ENCODE assay signal across 8 mouse cellular contexts in genomic region chr11:96823880-96824782, GRCm38 (mm10). TPM values are rescaled to one million over a fixed set of nuclear protein-coding genes. Genes with fewer than 3 reads are reported as not detected.
DNase-seq lines count a peak whose midpoint lies in the region; ATAC-seq and TF ChIP-seq lines count a peak whose summit lies in the region.

No protein-coding gene starts in this region.

- peak overlapping the region; percentile 90 for H3K4me2 ChIP-seq in hindbrain, embryonic 11.5 days (replicated peaks; ENCODE audit: low read depth, low read length)
- H3K4me2 ChIP-seq in lung, embryonic 16.5 days (ENCODE audit: low read depth, low read length): peak overlapping the region; percentile 95

- DNase-seq in Muller cell, postnatal 12 days (ENCODE audit: inconsistent ontology term): peak; percentile 90
- DNase-seq in cerebellum, adult 9-10 months: peak; percentile 91
- peak; percentile 95 for DNase-seq in hindbrain, embryonic 11.5 days (ENCODE audit: low spot score)
- DNase-seq in layer of hippocampus, adult 9-11 months: peak; percentile 91
- peak; percentile 89 for DNase-seq in ovary, adult 18-20 months (ENCODE audit: low spot score)
- DNase-seq in thymus, adult 2 months: peak; percentile 89

- no peaks in the 10 kb centered on the region for H3K27me3 ChIP-seq in hindbrain, embryonic 11.5 days (ENCODE audit: control insufficient read depth, insufficient read depth, low read length)
- no peaks in the 10 kb centered on the region for H3K27me3 ChIP-seq in lung, embryonic 16.5 days (ENCODE audit: control insufficient read depth, insufficient read depth, low read depth, low read length)
- H3K27me3 ChIP-seq in thymus, adult 2 months (ENCODE audit: control insufficient read depth, insufficient read depth, low read length): no peaks in the 10 kb centered on the region

- peak; percentile 85 for ATAC-seq in frontal cortex, adult (ENCODE audit: low TSS enrichment)
- ATAC-seq in hindbrain, embryonic 11.5 days (ENCODE audit: low FRiP score): peak; percentile 94
- ATAC-seq in lung, embryonic 16.5 days (ENCODE audit: low read depth): peak; percentile 90

- TF ChIP-seq POLR2A in thymus, adult 2 months (IDR thresholded peaks at IDR 0.05; ENCODE audit: control insufficient read depth, extremely low read depth, insufficient read depth, low read length, poor library complexity): peak; percentile 45; the same call in 1 of the 2 replicates

- H3K4me1 ChIP-seq in hindbrain, embryonic 11.5 days (replicated peaks; ENCODE audit: control insufficient read depth, insufficient read depth, low read length): peaks cover 12% of the 10 kb centered on the region
- H3K4me1 ChIP-seq in lung, embryonic 16.5 days (replicated peaks; ENCODE audit: control insufficient read depth, insufficient read depth, low read length): peaks cover 59% of the 10 kb centered on the region
- H3K4me1 ChIP-seq in thymus, adult 2 months (replicated peaks; ENCODE audit: control insufficient read depth, insufficient read depth, low read length): peaks cover 20% of the 10 kb centered on the region

- H3K4me3 ChIP-seq in hindbrain, embryonic 11.5 days (ENCODE audit: low read depth, low read length): peak overlapping the region; percentile 46
- peak overlapping the region; percentile 51 for H3K4me3 ChIP-seq in lung, embryonic 16.5 days (ENCODE audit: low read length)
- H3K4me3 ChIP-seq in thymus, adult 2 months (ENCODE audit: control insufficient read depth, insufficient read depth, low read length): peak overlapping the region; percentile 43

- no peaks in the 10 kb centered on the region for H3K9me3 ChIP-seq in hindbrain, embryonic 11.5 days (ENCODE audit: control insufficient read depth, low read length)
- no peaks in the 10 kb centered on the region for H3K9me3 ChIP-seq in lung, embryonic 16.5 days (ENCODE audit: control insufficient read depth, low read length)

- peak overlapping the region; percentile 59 for H3K9ac ChIP-seq in hindbrain, embryonic 11.5 days (ENCODE audit: low read depth, low read length)
- H3K9ac ChIP-seq in lung, embryonic 16.5 days (ENCODE audit: low read length): peak overlapping the region; percentile 56

- H3K36me3 ChIP-seq in hindbrain, embryonic 11.5 days (ENCODE audit: control insufficient read depth, insufficient read depth, low read length): 0 out of 2 replicates have a peak, but pooled peaks cover 16% of the 10 kb centered on the region
- peaks cover 35% of the 10 kb centered on the region for H3K36me3 ChIP-seq in lung, embryonic 16.5 days (ENCODE audit: control insufficient read depth, insufficient read depth, low read length)
- peaks cover 29% of the 10 kb centered on the region for H3K36me3 ChIP-seq in thymus, adult 2 months (ENCODE audit: control insufficient read depth, insufficient read depth, low read length)

- H3K27ac ChIP-seq in hindbrain, embryonic 11.5 days (ENCODE audit: low read depth, low read length): peak overlapping the region; percentile 90
- peak overlapping the region; percentile 66 for H3K27ac ChIP-seq in lung, embryonic 16.5 days (ENCODE audit: low read length)
- H3K27ac ChIP-seq in thymus, adult 2 months (ENCODE audit: control insufficient read depth, insufficient read depth, low read length): peak overlapping the region; percentile 26

- peak; percentile 67; the same call in 1 of the 2 replicates for TF ChIP-seq CTCF in thymus, adult 2 months (IDR thresholded peaks at IDR 0.05; ENCODE audit: borderline replicate concordance, control insufficient read depth, extremely low read depth, insufficient read depth, low read length, poor library complexity)

- 3% methylated on average over 23 of the region's 26 CpGs for WGBS in hindbrain, embryonic 11.5 days
- under 1% methylated on average over 26 of the region's 26 CpGs for WGBS in lung, embryonic 16.5 days
- WGBS in thymus, adult 2 months: 3% methylated on average over 25 of the region's 26 CpGs

RNA-seq across cellular contexts. Expression of gene Nfe2l1, which starts 5.6 kb away (rescaled TPM):
- polyA plus RNA-seq in hindbrain, embryonic 11.5 days (2014; fragmentation: Nextera tagmentation; extraction: Ambion mirVana): 27.9 and 35.2 TPM in 2 replicates
- polyA plus RNA-seq in lung, embryonic 16.5 days (2015; fragmentation: Nextera tagmentation; extraction: Ambion mirVana): 68.2 and 68.8 TPM in 2 replicates
- polyA plus RNA-seq in thymus, adult 2 months (2012; rRNA removed): 136 and 170 TPM in 2 replicates

RNA-seq across cellular contexts. Expression of gene Copz2, which starts 25.5 kb away (rescaled TPM):
- 49.6 and 62.8 TPM in 2 replicates for polyA plus RNA-seq in hindbrain, embryonic 11.5 days (2014; fragmentation: Nextera tagmentation; extraction: Ambion mirVana)
- polyA plus RNA-seq in lung, embryonic 16.5 days (2015; fragmentation: Nextera tagmentation; extraction: Ambion mirVana): 131 and 135 TPM in 2 replicates
- polyA plus RNA-seq in thymus, adult 2 months (2012; rRNA removed): 24.5 and 25.3 TPM in 2 replicates

RNA-seq across cellular contexts. Expression of gene Cbx1, which starts 35.2 kb away (rescaled TPM):
- polyA plus RNA-seq in hindbrain, embryonic 11.5 days (2014; fragmentation: Nextera tagmentation; extraction: Ambion mirVana): 147 and 158 TPM in 2 replicates
- polyA plus RNA-seq in lung, embryonic 16.5 days (2015; fragmentation: Nextera tagmentation; extraction: Ambion mirVana): 100 and 102 TPM in 2 replicates
- 52.3 and 61.2 TPM in 2 replicates for polyA plus RNA-seq in thymus, adult 2 months (2012; rRNA removed)

RNA-seq across cellular contexts. Expression of gene Snx11, which starts 46.8 kb away (rescaled TPM):
- 13.8 and 14.4 TPM in 2 replicates for polyA plus RNA-seq in hindbrain, embryonic 11.5 days (2014; fragmentation: Nextera tagmentation; extraction: Ambion mirVana)
- polyA plus RNA-seq in lung, embryonic 16.5 days (2015; fragmentation: Nextera tagmentation; extraction: Ambion mirVana): 15.4 and 16.6 TPM in 2 replicates
- 25.0 and 26.2 TPM in 2 replicates for polyA plus RNA-seq in thymus, adult 2 months (2012; rRNA removed)

Comparison
In these comparisons a context has a peak if more than half of its experiments do, and no peak if none do; other contexts are left out.
1. Peak in every context shown above with its lines: DNase-seq, ATAC-seq, H3K4me3 ChIP-seq and H3K27ac ChIP-seq.
2. H3K27ac ChIP-seq: peak in every context shown above with its lines; median percentile 90 in hindbrain, embryonic 11.5 days; 66 in lung, embryonic 16.5 days; 26 in thymus, adult 2 months.